Mouse (Mus musculus) kidney, adult 2 months (tissue): Measurements from ENCODE around the gene Borcs7.

Experiments used
- CTCF ChIP-seq: fragments of 200-500 bp; conservative IDR thresholded peaks from 2 replicates; pipeline ENCODE4 v1.5.1; 2011; ENCODE audit warnings: low read depth, mild to moderate bottlenecking, control low read depth, low read length, moderate library complexity, mixed read lengths; ENCODE audit not compliant: insufficient read depth, insufficient read length
- POLR2A ChIP-seq: fragments of 200-500 bp; IDR thresholded peaks from one replicate; pipeline ENCODE4 v1.6.1; 2011; ENCODE audit warnings: low read depth, low read length, control low read depth

DNA sequence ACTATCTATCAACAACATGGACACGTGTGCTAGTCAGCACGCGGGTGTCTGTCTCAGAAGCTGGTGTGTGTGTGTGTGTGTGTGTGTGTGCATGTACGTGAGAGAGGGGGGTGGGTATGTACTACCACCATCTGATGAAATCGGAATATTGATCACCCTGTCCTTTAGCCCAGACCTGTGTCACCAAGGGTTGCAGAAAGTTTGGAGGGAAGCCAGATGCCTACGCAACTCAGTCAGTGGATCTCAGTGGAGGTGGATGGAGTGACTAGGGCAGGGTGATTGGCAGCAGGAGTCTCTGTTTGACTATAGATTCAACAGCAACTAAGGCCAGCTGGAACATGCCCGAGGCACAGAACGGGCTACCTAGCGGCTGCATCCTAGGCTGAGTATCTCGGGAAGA is 21.4 kb upstream of the Borcs7 start:
- no peak for TF ChIP-seq CTCF
- TF ChIP-seq POLR2A = no peak
